Mouse (Mus musculus): ENCODE results near the gene Camk2n2.

Camk2n2 gene

GRCm38 (mm10) chr16:20610501-20611356, 10.4 kb downstream of the Camk2n2 start:
- DNase-seq (ENCODE audit: low spot score in 2 of 2): peak in 1 of 2 experiments; percentile 63

- no peak for DNase-seq (ENCODE audit: low spot score in 2 of 2)
Observed at GRCm38 (mm10) chr16:20604705-20605104, 16.4 kb downstream of the Camk2n2 start.

GRCm38 (mm10) chr16:20600511-20600910, 20.6 kb downstream of the Camk2n2 start:
- no peak for DNase-seq (ENCODE audit: low spot score in 2 of 2)

- DNase-seq (ENCODE audit: low spot score in 2 of 2): no peak
Observed at GRCm38 (mm10) chr16:20596687-20597441, 24.2 kb downstream of the Camk2n2 start.

- DNase-seq (ENCODE audit: low spot score in 2 of 2): no peak
Observed at GRCm38 (mm10) chr16:20595737-20596136, 25.4 kb downstream of the Camk2n2 start.

- DNase-seq (ENCODE audit: low spot score in 2 of 2): no peak
Observed at GRCm38 (mm10) chr16:20595060-20595673, 25.9 kb downstream of the Camk2n2 start.

GRCm38 (mm10) chr16:20591076-20591705, 29.9 kb downstream of the Camk2n2 start:
- DNase-seq (ENCODE audit: low spot score in 2 of 2): no peak

GRCm38 (mm10) chr16:20590680-20591038, 30.4 kb downstream of the Camk2n2 start:
- no peak for DNase-seq (ENCODE audit: low spot score in 2 of 2)

GRCm38 (mm10) chr16:20589939-20590679, 31.0 kb downstream of the Camk2n2 start:
- DNase-seq (ENCODE audit: low spot score in 2 of 2): peak in 1 of 2 experiments; percentile 30

- no peak for DNase-seq (ENCODE audit: low spot score in 2 of 2)
Observed at GRCm38 (mm10) chr16:20589366-20589938, 31.6 kb downstream of the Camk2n2 start, which contains the start of gene Vwa5b2. Gene Vwa5b2 (plus strand): TSS chr16:20589471.
